Mouse (Mus musculus) left cerebral cortex, postnatal 4 days (tissue): ENCODE measurements at regions not wholly inside any gene's neighbourhood (a gene's known extent, or its start where the extent isn't known, plus 50 kb on each side); places are given as distances from the start of the nearest gene placed in this dataset.

Experiments
- DNase-seq: peaks from one replicate; pipeline ENCODE4 v3.0.0-alpha.2; 2022
- intact Hi-C: fragments of 180-260 bp; cut with DNase I; formaldehyde crosslinking; loops from one replicate; pipeline ENCODE4 v1.15.1; 2025

GRCm38 (mm10) chr8:126649305-126649704 lies 55.5 kb upstream of the Irf2bp2 start:
- intact Hi-C loops = no loop called here
- DNase-seq = no peak

- no peak for DNase-seq
- intact Hi-C loops = no loop called here
These were observed 53.6 kb upstream of the Irf2bp2 start for GRCm38 (mm10) chr8:126647350-126647749.

GRCm38 (mm10) chr8:126646604-126647311 lies 53.0 kb upstream of the Irf2bp2 start:
- intact Hi-C loops = no loop called here
- DNase-seq = no peak

- intact Hi-C loops = no loop called here
- DNase-seq = no peak
These were observed 50.4 kb upstream of the Irf2bp2 start for GRCm38 (mm10) chr8:126644179-126644578.
